Mouse (Mus musculus): Measurements from ENCODE around the gene 4930550C14Rik.
A peak's percentile ranks its signal among the peaks of the same experiment; 100 is the strongest.

4930550C14Rik gene

GRCm38 (mm10) chr9:53404753-53405722 lies 2.9 kb downstream of the 4930550C14Rik start:
- peak; percentile 93 for DNase-seq

- no peak for DNase-seq
Observed at GRCm38 (mm10) chr9:53408548-53408947, 6.4 kb downstream of the 4930550C14Rik start.

DNA sequence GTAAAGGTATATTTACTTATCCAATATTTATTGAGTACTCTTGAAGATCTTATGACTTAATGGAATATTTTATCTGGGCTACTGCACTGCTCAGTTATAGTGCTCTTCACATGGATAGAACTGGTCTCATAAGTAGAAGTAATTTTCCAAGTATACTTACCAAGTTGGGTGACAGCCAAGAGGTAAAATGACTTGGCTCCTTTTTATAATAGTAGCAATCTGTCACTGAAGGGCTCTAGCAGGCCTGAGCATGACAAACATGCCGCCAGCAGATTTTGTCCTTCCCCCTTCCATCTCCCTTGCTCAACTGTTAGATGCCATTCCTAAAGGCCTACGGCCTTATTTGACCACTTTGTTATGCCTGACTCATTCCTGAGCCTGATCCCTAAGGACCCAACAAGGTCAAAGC lies 6.8 kb downstream of the 4930550C14Rik start:
- no peak for DNase-seq

DNA sequence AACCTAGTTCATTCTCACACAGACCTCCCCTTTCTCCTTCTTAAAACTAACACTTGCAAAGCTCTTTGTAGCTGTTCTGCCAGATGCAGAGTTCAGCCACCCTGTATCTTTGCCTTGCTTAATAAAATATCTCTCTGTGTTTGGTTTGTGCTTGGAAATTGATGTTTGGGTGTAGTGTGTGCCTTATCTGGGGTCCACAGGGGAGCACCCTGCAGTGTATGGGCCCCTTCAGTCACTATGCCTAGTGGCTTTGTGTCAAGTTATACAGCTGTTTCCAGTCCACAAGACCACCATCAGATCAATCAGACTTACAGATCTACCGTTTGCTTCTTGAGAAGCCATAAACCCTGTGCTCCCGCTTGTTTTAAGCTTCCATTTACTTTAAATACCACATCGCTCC lies 7.3 kb downstream of the 4930550C14Rik start:
- DNase-seq: no peak

- no peak for DNase-seq
Observed at GRCm38 (mm10) chr9:53422133-53422896, 20.2 kb downstream of the 4930550C14Rik start.

DNA sequence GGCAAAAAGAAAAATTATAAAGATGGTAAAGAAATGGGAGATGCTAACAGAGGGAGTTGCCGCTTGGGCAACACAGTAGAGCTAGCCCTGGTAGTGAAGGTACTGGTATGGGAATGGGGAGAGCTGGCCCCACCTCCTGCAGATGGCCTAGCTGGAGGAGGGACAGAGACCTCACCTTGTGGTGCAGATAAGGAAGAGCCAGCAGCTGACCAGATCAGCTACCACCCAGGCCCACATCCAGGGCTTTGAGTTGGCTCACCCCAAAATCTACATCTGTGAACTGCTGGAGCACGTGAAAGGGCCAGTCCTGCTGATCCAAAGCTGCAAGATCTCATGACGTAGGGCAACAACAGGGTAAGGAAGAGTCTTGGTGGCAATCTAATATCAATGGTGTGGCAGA lies 24.6 kb downstream of the 4930550C14Rik start:
- DNase-seq: no peak

GRCm38 (mm10) chr9:53427638-53428037 lies 25.5 kb downstream of the 4930550C14Rik start:
- no peak for DNase-seq

DNA sequence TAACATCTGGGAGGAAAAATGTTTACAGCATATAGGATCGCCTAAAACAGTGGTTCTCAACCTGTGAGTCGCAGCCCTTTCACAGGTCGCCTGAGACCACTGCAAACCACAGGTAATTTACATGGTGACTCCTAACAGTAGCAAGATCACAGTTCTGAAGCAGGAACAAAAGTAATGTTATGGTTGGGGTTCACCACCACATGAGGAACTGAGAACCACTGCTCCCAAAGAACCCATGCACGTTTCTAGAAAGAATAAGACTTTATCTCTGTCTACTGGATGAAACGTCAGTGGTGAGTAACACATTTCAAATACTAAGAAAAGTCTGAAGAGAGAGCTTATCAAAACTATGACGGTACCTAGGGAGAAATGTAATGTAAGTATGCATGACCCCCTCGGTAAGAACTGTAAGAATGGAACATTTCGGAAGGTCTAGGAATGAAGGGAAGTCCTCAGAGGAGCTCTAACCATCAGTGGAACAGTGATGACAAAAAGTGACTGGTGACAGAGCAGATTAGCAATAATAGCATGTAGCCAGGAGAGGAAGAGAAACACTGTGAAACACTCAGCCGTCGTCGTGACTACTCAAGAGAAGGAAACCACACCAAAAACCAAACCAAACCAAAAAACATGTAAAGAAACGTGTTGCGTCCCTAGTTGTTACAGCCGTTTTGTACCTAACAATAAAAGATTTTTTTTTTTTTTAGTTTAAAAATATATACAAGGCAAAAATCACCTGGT lies 33.9 kb downstream of the 4930550C14Rik start:
- no peak for DNase-seq

DNA sequence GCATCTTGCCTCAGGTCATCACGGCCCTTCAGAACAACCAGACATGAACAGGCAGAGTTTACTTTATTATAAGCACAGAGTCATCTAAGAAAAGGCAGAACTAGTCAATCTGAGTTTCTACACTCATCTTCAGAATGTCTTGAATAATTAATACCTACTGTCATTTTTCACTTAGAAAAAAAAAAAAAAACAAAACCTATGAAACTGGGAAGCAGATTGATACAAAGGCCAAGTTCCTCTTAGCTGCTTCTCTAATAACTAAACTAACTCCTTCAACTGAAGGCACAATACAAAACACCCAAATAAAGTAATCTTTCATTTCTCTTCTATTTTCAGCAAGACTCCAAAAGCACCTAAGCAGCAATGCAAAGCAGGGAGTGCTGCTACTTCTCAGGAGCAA lies 48.5 kb downstream of the 4930550C14Rik start:
- no peak for DNase-seq

DNA sequence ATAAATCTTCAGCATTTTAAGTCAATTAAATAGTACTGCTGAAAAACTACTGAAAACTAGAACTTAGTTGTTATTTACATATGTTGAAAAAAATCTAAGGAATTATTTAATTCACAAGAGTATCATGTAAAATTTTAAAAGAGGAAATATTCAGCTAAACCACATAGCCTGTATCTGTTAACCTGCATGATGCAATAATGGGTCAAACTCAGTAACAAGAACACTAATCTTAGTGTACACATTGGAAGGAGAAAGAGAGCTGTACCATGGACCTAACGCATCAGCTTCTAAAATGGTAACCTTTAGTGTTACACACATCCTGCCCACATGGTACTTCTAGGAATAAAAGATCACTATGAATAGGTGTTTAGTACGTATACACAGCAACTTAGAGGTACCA lies 49.9 kb downstream of the 4930550C14Rik start:
- DNase-seq: no peak

DNA sequence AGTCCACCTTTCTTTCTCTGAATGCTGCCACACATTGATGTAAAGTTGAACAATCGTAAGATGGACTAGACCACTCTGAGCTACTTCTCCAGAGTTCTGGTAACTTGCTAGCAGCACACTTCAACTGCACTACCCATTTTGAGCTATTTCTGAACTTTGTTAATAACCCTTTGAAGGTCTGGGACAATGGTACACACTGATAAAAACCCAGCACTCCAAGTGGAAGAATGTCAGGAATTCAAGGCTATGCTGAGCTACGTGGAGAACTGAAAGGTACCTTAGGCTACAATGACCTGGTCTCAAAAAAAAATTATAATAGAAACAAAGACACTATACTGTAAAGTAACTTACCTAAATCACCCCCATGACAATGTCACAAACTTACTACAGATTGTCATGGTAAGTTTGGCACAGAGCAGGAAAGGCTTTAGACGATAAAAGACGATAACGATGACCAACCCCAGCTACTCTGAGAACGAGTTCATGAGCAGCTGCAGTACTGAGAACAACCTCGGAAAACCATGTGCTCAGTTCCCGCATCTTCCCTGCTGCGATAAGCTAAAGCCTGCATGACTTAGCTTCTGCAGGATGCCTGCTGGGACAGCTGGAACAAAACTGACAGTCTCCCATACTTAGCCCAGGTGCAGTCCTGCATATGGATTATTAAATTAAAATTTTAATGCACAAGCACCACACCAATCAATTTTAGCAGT lies 70.8 kb downstream of the 4930550C14Rik start:
- DNase-seq: no peak

Measured in embryo, embryonic 11 days (tissue).